Mouse (Mus musculus) limb, embryonic 11.5 days (tissue): ENCODE results near the gene Ccl21b. TPM values are rescaled to one million over a fixed set of nuclear protein-coding genes. Genes with fewer than 3 reads are reported as not detected.
"Not testable (repeated sequence)": the region's sequence is repeated elsewhere in the genome, so short reads cannot be mapped to it uniquely, and the experiment has no call there.

Experiments
- ATAC-seq: fragments of 200-750 bp; cut with Nextera tagmentation; 2 replicates; pipeline ENCODE4 v1.8.0; 2017; ENCODE audit warnings: low read depth; ENCODE audit not compliant: insufficient number of reproducible peaks, low FRiP score, low TSS enrichment
- DNase-seq: peaks from one replicate; pipeline ENCODE4 v3.0.0-alpha.2; 2015; ENCODE audit warnings: low spot score
- H3K27ac ChIP-seq: fragments of 300-500 bp; sonication (generic); replicated peaks from 2 replicates; pipeline ENCODE4 v1.5.1; 2014; ENCODE audit warnings: low read depth, mild to moderate bottlenecking, low read length
- H3K27me3 ChIP-seq: fragments of 300-500 bp; sonication (generic); 2 replicates; pipeline ENCODE4 v1.6.1; 2014; ENCODE audit warnings: mild to moderate bottlenecking, low read length, mixed read lengths; ENCODE audit not compliant: control insufficient read depth, insufficient read depth
- H3K36me3 ChIP-seq: fragments of 300-500 bp; sonication (generic); 2 replicates; pipeline ENCODE4 v1.6.1; 2014; ENCODE audit warnings: mild to moderate bottlenecking, low read length, moderate library complexity, mixed read lengths; ENCODE audit not compliant: control insufficient read depth, insufficient read depth
- H3K4me1 ChIP-seq: fragments of 300-500 bp; sonication (generic); 2 replicates; pipeline ENCODE4 v1.6.1; 2014; ENCODE audit warnings: low read length, mixed read lengths; ENCODE audit not compliant: control insufficient read depth, insufficient read depth
- H3K4me2 ChIP-seq: fragments of 300-500 bp; sonication (generic); 2 replicates; pipeline ENCODE4 v1.6.1; 2014; ENCODE audit warnings: low read depth, mild to moderate bottlenecking, moderate library complexity; ENCODE audit not compliant: severe bottlenecking
- H3K4me3 ChIP-seq: fragments of 300-500 bp; sonication (generic); 2 replicates; pipeline ENCODE4 v1.5.1; 2014; ENCODE audit warnings: low read depth, low read length
- H3K9ac ChIP-seq: fragments of 300-500 bp; sonication (generic); 2 replicates; pipeline ENCODE4 v1.6.1; 2014; ENCODE audit warnings: mild to moderate bottlenecking, low read length
- H3K9me3 ChIP-seq: fragments of 300-500 bp; sonication (generic); 2 replicates; pipeline ENCODE4 v1.6.1; 2016; ENCODE audit warnings: low read length; ENCODE audit not compliant: control insufficient read depth
- WGBS: fragments of 180-500 bp; shearing (Covaris S2); extraction: QIAGEN DNeasy Blood & Tissue Kit; methylation state at CpG from one replicate; pipeline ENCODE4 v1.1.7; 2014; 5-methylcytosine and 5-hydroxymethylcytosine counted together
- polyA plus RNA-seq: library from polyadenylated mRNA; unstranded; fragments of >200 nt; fragmentation: Nextera tagmentation; extraction: Ambion mirVana; gene quantifications from 2 replicates; pipeline ENCODE4 v1.2.1, GENCODE M21; 2014

Ccl21b gene
- not detected in 2 replicates for polyA plus RNA-seq

GRCm38 (mm10) chr4:42255467-42255866 is at the start of gene Ccl21b:
Gene Ccl21b, plus strand, starts transcription at chr4:42255767.
- H3K9ac ChIP-seq, H3K9me3 ChIP-seq, H3K27me3 ChIP-seq, ATAC-seq, H3K4me2 ChIP-seq, DNase-seq, H3K4me1 ChIP-seq, H3K27ac ChIP-seq, H3K36me3 ChIP-seq, H3K4me3 ChIP-seq: not testable (repeated sequence)
- whole genome bisulfite sequencing, result no CpG with 5 or more reads among the region's 5 CpGs

- not testable (repeated sequence) for H3K9ac ChIP-seq, ATAC-seq, H3K27me3 ChIP-seq, H3K27ac ChIP-seq, H3K4me3 ChIP-seq, H3K4me2 ChIP-seq, H3K4me1 ChIP-seq, DNase-seq, H3K9me3 ChIP-seq, H3K36me3 ChIP-seq
- WGBS, result no CpG with 5 or more reads among the region's 4 CpGs
Measured at GRCm38 (mm10) chr4:42240339-42240738, 15.2 kb upstream of the Ccl21b start, which contains the start of gene Gm10600. Gene Gm10600, plus strand, starts transcription at chr4:42240639.

- H3K9ac ChIP-seq, ATAC-seq, H3K27ac ChIP-seq, H3K4me1 ChIP-seq, H3K9me3 ChIP-seq, DNase-seq, H3K27me3 ChIP-seq, H3K36me3 ChIP-seq, H3K4me3 ChIP-seq, H3K4me2 ChIP-seq: not testable (repeated sequence)
- no CpG with 5 or more reads among the region's 18 CpGs for WGBS
Measured at GRCm38 (mm10) chr4:42293967-42294366, 38.4 kb downstream of the Ccl21b start, which contains the start of gene Gm21953. Gene Gm21953, plus strand, starts transcription at chr4:42294267.

Other genes with a start within 250 kb of the Ccl21b start
- not detected in 2 replicates for gene Gm21093, start 221.0 kb upstream of the Ccl21b start, polyA plus RNA-seq
- not detected in 2 replicates for gene Gm3893, start 164.6 kb upstream of the Ccl21b start, polyA plus RNA-seq
- gene Gm13304, start 140.9 kb upstream of the Ccl21b start, polyA plus RNA-seq, result 1.1 TPM in 1 of 2 replicates, not detected in the other
- not detected in 2 replicates for gene Gm13306, start 102.3 kb upstream of the Ccl21b start, polyA plus RNA-seq
- 0.63 TPM in 1 of 2 replicates, not detected in the other for gene Gm13305, start 87.2 kb upstream of the Ccl21b start, polyA plus RNA-seq
- not detected in 2 replicates for gene Gm10600, start 15.1 kb upstream of the Ccl21b start, polyA plus RNA-seq
- gene Gm21953, start 38.5 kb downstream of the Ccl21b start, polyA plus RNA-seq, result not detected in 2 replicates
- gene Fam205a3, start 62.6 kb downstream of the Ccl21b start, polyA plus RNA-seq, result not detected in 2 replicates
- gene Gm21586, start 183.6 kb downstream of the Ccl21b start, polyA plus RNA-seq, result not detected in 2 replicates
- gene Gm2163, start 211.0 kb downstream of the Ccl21b start, polyA plus RNA-seq, result 0.10 and 0.15 TPM in 2 replicates